Mouse (Mus musculus) heart, adult 10 weeks (tissue): ENCODE measurements around the gene Tlr3. TPM values are rescaled to one million over a fixed set of nuclear protein-coding genes. Genes with fewer than 3 reads are reported as not detected.

Experiments
- polyA plus RNA-seq: library from polyadenylated mRNA; stranded (reverse); fragments of 350-450 nt; fragmentation: Illumina TruSeq; extraction: RNeasy Lipid Tissue Mini Kit (QIAGEN cat#74804); gene quantifications from one replicate; pipeline ENCODE4 v1.2.3, GENCODE M21; 2014; ENCODE audit warnings: low read depth, low replicate concordance

Tlr3 gene
- polyA plus RNA-seq, result 7.8 TPM

GRCm38 (mm10) chr8:45410882-45411281 is at the start of gene Tlr3:
Gene Tlr3 (minus strand): TSS chr8:45411080.

GRCm38 (mm10) chr8:45381963-45382347 is 28.9 kb downstream of the Tlr3 start, which contains the start of gene Fam149a:
Gene Fam149a (minus strand): TSS chr8:45382291.

Other genes starting within 250 kb of the Tlr3 start
- gene F11, start 149.0 kb downstream of the Tlr3 start, polyA plus RNA-seq, result not detected
- not detected for gene Klkb1, start 116.2 kb downstream of the Tlr3 start, polyA plus RNA-seq
- gene Gm45753, start 102.6 kb downstream of the Tlr3 start, polyA plus RNA-seq, result not detected
- 3.0 TPM for gene Cyp4v3, start 77.9 kb downstream of the Tlr3 start, polyA plus RNA-seq
- 3.4 TPM for gene Fam149a, start 28.8 kb downstream of the Tlr3 start, polyA plus RNA-seq
- gene Sorbs2, start 96.7 kb upstream of the Tlr3 start, polyA plus RNA-seq, result 303 TPM